Mouse (Mus musculus) macrophage (primary cell): ENCODE results near the gene Pde7b. TPM values are rescaled to one million over a fixed set of nuclear protein-coding genes. Genes with fewer than 3 reads are reported as not detected.

Experiments
- H3K27ac ChIP-seq: fragments of 350-480 bp; formaldehyde crosslinking; 2 replicates; pipeline ENCODE4 v1.9.0; 2021
- H3K36me3 ChIP-seq: fragments of 350-480 bp; formaldehyde crosslinking; 2 replicates; pipeline ENCODE4 v1.9.0; 2021; ENCODE audit errors: inconsistent target
- H3K4me3 ChIP-seq: fragments of 350-480 bp; formaldehyde crosslinking; 2 replicates; pipeline ENCODE4 v1.9.0; 2021; ENCODE audit errors: inconsistent target
- H3K79me2 ChIP-seq: fragments of 350-480 bp; formaldehyde crosslinking; 2 replicates; pipeline ENCODE4 v1.9.0; 2021; ENCODE audit errors: inconsistent target
- WGBS: methylation state at CpG from one replicate; pipeline ENCODE4 v1.1.7; 2026; ENCODE audit warnings: inconsistent platforms; ENCODE audit not compliant: missing documents; 5-methylcytosine and 5-hydroxymethylcytosine counted together
- polyA plus RNA-seq: library from polyadenylated mRNA; stranded (reverse); fragments of 250-400 nt; gene quantifications from 3 replicates; pipeline ENCODE4 v1.2.4, GENCODE M21; 2018; ENCODE audit warnings: inconsistent platforms

The Pde7b gene
- polyA plus RNA-seq, 1 experiment from 2014 or later = 42.9 TPM

GRCm38 (mm10) chr10:20503265-20504025 is 221.4 kb downstream of the Pde7b start:
- H3K36me3 ChIP-seq = no peaks in the 10 kb centered on the region
- 91% methylated on average over 17 of the region's 17 CpGs for WGBS
- no peak overlapping the region for H3K4me3 ChIP-seq
- peaks cover 60% of the 10 kb centered on the region; the same call in 1 of the 2 replicates for H3K79me2 ChIP-seq
- no peak overlapping the region for H3K27ac ChIP-seq

- H3K79me2 ChIP-seq = peaks cover 64% of the 10 kb centered on the region; the same call in 1 of the 2 replicates
- no peaks in the 10 kb centered on the region for H3K36me3 ChIP-seq
- WGBS = 88% methylated on average over 6 of the region's 6 CpGs
- no peak overlapping the region for H3K4me3 ChIP-seq
- H3K27ac ChIP-seq = no peak overlapping the region
Measured at GRCm38 (mm10) chr10:20501221-20501620, 223.7 kb downstream of the Pde7b start.

- no peak overlapping the region for H3K4me3 ChIP-seq
- H3K79me2 ChIP-seq = peaks cover 17% of the 10 kb centered on the region; the same call in 1 of the 2 replicates
- no peak overlapping the region for H3K27ac ChIP-seq
- WGBS = 92% methylated on average over 4 of the region's 4 CpGs
- H3K36me3 ChIP-seq = no peaks in the 10 kb centered on the region
Measured at GRCm38 (mm10) chr10:20495051-20495450, 229.8 kb downstream of the Pde7b start.

GRCm38 (mm10) chr10:20493826-20494455 is 230.9 kb downstream of the Pde7b start:
- WGBS = 86% methylated on average over 4 of the region's 5 CpGs

GRCm38 (mm10) chr10:20492216-20492964 is 232.5 kb downstream of the Pde7b start:
- WGBS = 90% methylated on average over 11 of the region's 11 CpGs
- Histone ChIP-seq H3K36me3 (no peaks in the 10 kb centered on the region), H3K79me2 (peaks cover under 1% of the 10 kb centered on the region; the same call in 1 of the 2 replicates), H3K4me3 (no peak overlapping the region), H3K27ac (no peak overlapping the region)

More at GRCm38 (mm10) chr10:20493826-20494455, 230.9 kb downstream of the Pde7b start:
- Histone ChIP-seq H3K4me3 (no peak overlapping the region), H3K36me3 (no peaks in the 10 kb centered on the region), H3K79me2 (peaks cover 6% of the 10 kb centered on the region; the same call in 1 of the 2 replicates), H3K27ac (no peak overlapping the region)

- Histone ChIP-seq H3K36me3 (no peaks in the 10 kb centered on the region), H3K4me3 (no peak overlapping the region), H3K79me2 (no peaks in the 10 kb centered on the region; the same call in 1 of the 2 replicates), H3K27ac (no peak overlapping the region)
- WGBS = 33% methylated on average over 1 of the region's 1 CpGs
Measured at GRCm38 (mm10) chr10:20490775-20491174, 234.1 kb downstream of the Pde7b start.

GRCm38 (mm10) chr10:20490281-20490680 is 234.6 kb downstream of the Pde7b start:
- WGBS = 75% methylated on average over 8 of the region's 8 CpGs
- Histone ChIP-seq H3K36me3 (no peaks in the 10 kb centered on the region), H3K27ac (no peak overlapping the region), H3K4me3 (no peak overlapping the region), H3K79me2 (no peaks in the 10 kb centered on the region; the same call in 1 of the 2 replicates)

- Histone ChIP-seq H3K27ac (no peak overlapping the region), H3K4me3 (no peak overlapping the region), H3K36me3 (no peaks in the 10 kb centered on the region), H3K79me2 (no peaks in the 10 kb centered on the region)
- 83% methylated on average over 19 of the region's 19 CpGs for whole genome bisulfite sequencing
Measured at GRCm38 (mm10) chr10:20486461-20487253, 238.2 kb downstream of the Pde7b start.

GRCm38 (mm10) chr10:20485816-20486215 is 239.1 kb downstream of the Pde7b start:
- Histone ChIP-seq H3K27ac (no peak overlapping the region), H3K36me3 (no peaks in the 10 kb centered on the region), H3K79me2 (no peaks in the 10 kb centered on the region), H3K4me3 (no peak overlapping the region)
- WGBS = 97% methylated on average over 3 of the region's 3 CpGs

GRCm38 (mm10) chr10:20479481-20479880 is 245.4 kb downstream of the Pde7b start:
- Histone ChIP-seq H3K27ac (no peak overlapping the region), H3K36me3 (peaks cover 22% of the 10 kb centered on the region), H3K4me3 (no peak overlapping the region), H3K79me2 (no peaks in the 10 kb centered on the region)
- WGBS = 87% methylated on average over 8 of the region's 8 CpGs

GRCm38 (mm10) chr10:20478456-20478855 is 246.4 kb downstream of the Pde7b start:
- 64% methylated on average over 7 of the region's 8 CpGs for WGBS
- Histone ChIP-seq H3K27ac (no peak overlapping the region), H3K36me3 (peaks cover 22% of the 10 kb centered on the region), H3K4me3 (no peak overlapping the region), H3K79me2 (no peaks in the 10 kb centered on the region)

- H3K79me2 ChIP-seq = no peaks in the 10 kb centered on the region
- H3K4me3 ChIP-seq = no peak overlapping the region
- H3K36me3 ChIP-seq = peaks cover 22% of the 10 kb centered on the region
- WGBS = 88% methylated on average over 7 of the region's 7 CpGs
- H3K27ac ChIP-seq = no peak overlapping the region
Measured at GRCm38 (mm10) chr10:20474831-20475230, 250.0 kb downstream of the Pde7b start.

- H3K4me3 ChIP-seq = no peak overlapping the region
- 77% methylated on average over 8 of the region's 9 CpGs for WGBS
- no peaks in the 10 kb centered on the region for H3K79me2 ChIP-seq
- no peak overlapping the region for H3K27ac ChIP-seq
- peaks cover 22% of the 10 kb centered on the region for H3K36me3 ChIP-seq
Measured at GRCm38 (mm10) chr10:20474036-20474435, 250.8 kb downstream of the Pde7b start.

GRCm38 (mm10) chr10:20473505-20473904 is 251.4 kb downstream of the Pde7b start:
- Histone ChIP-seq H3K4me3 (no peak overlapping the region), H3K79me2 (no peaks in the 10 kb centered on the region), H3K27ac (no peak overlapping the region), H3K36me3 (peaks cover 19% of the 10 kb centered on the region)
- 87% methylated on average over 5 of the region's 5 CpGs for WGBS
